ENCODE assay signal across 17 mouse cellular contexts in the genomic region with DNA sequence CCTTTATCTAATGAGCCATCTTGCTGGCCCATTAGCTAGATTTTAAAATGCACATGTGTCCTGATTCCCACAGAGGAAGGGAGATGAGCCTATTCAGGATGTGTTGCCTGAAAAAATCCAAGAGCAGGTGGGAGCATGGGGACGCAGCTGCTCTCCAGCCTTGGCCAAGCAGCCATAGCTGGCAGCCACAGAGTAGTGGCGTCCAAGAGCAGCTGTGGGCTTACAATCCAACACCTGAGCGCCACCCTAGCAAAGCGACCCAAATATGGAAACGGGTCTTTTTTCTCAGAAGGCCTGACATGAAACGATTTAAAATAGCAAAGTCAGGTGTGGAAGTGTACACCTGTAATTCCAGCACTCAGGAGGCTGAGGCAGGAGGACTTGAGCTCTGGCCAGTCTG. TPM values are rescaled to one million over a fixed set of nuclear protein-coding genes. Genes with fewer than 3 reads are reported as not detected.
"Had no signal": no experiment of that assay in that cellular context is flagged by ENCODE, and none has a peak within 500 bp of the region (broad histone marks: within the 10 kb centered on the region; RNA-seq: fewer than 3 reads in every experiment).

No protein-coding gene starts in this region.

- H3K27ac ChIP-seq: lung, embryonic 15.5 days; midbrain, embryonic 10.5 days; midbrain, embryonic 12.5 days; neural tube, embryonic 12.5 days; stomach, embryonic 15.5 days; stomach, postnatal 0 days had no signal

- H3K4me3 ChIP-seq: lung, embryonic 15.5 days; midbrain, embryonic 10.5 days; midbrain, embryonic 12.5 days; neural tube, embryonic 12.5 days; stomach, embryonic 15.5 days had no signal

- ATAC-seq: lung, postnatal 0 days; midbrain, embryonic 16.5 days had no signal

- H3K4me2 ChIP-seq: lung, embryonic 15.5 days; midbrain, embryonic 12.5 days; neural tube, embryonic 12.5 days; stomach, embryonic 15.5 days had no signal

- H3K27me3 ChIP-seq: stomach, embryonic 15.5 days had no signal

- H3K4me1 ChIP-seq: lung, embryonic 15.5 days; midbrain, embryonic 10.5 days; midbrain, embryonic 12.5 days; neural tube, embryonic 12.5 days; stomach, embryonic 15.5 days had no signal

- H3K9me3 ChIP-seq: lung, embryonic 15.5 days; stomach, embryonic 15.5 days had no signal

- H3K36me3 ChIP-seq: lung, embryonic 15.5 days; midbrain, embryonic 10.5 days; midbrain, embryonic 12.5 days; neural tube, embryonic 12.5 days; stomach, embryonic 15.5 days had no signal

- H3K9ac ChIP-seq: lung, embryonic 15.5 days; midbrain, embryonic 12.5 days; neural tube, embryonic 12.5 days; stomach, embryonic 15.5 days had no signal

- DNase-seq: lung, adult 2 months; lung, postnatal 4 days; midbrain, embryonic 14.5 days; right cerebral cortex, postnatal 14 days; thymus, adult 2 months; thymus, postnatal 25 days; thymus, postnatal 4 days had no signal

RNA-seq across cellular contexts. Expression of a gene that starts 7.4 kb away (rescaled TPM):
- total RNA-seq: megakaryocyte-erythroid progenitor cell, adult 5-6 weeks; neutrophil, adult 5-6 weeks had no signal
